Mouse (Mus musculus): ENCODE measurements around the gene Lrp1. TPM values are rescaled to one million over a fixed set of nuclear protein-coding genes. Genes with fewer than 3 reads are reported as not detected.
A peak's percentile ranks its signal among the peaks of the same experiment; 100 is the strongest.
"Not testable (repeated sequence)": the region's sequence is repeated elsewhere in the genome, so short reads cannot be mapped to it uniquely, and the experiment has no call there.

Gene Lrp1
- polyA plus RNA-seq, 1 experiment from 2014 or later: 109 TPM

GRCm38 (mm10) chr10:127664891-127665290, 43.9 kb upstream of the Lrp1 start:
- no peak overlapping the region for H3K4me3 ChIP-seq (ENCODE audit: low read length)
- no peaks in the 10 kb centered on the region for H3K36me3 ChIP-seq (ENCODE audit: control insufficient read depth, insufficient read depth, low read length)
- WGBS: 14% methylated on average over 13 of the region's 13 CpGs
- H3K9me3 ChIP-seq (ENCODE audit: control insufficient read depth, low read length): no peaks in the 10 kb centered on the region
- H3K4me1 ChIP-seq (ENCODE audit: control insufficient read depth, insufficient read depth, low read depth, low read length): peaks cover 28% of the 10 kb centered on the region
- no peak overlapping the region for H3K27ac ChIP-seq (ENCODE audit: low read depth, low read length)
- no peak for ATAC-seq
- no peak overlapping the region for H3K9ac ChIP-seq (ENCODE audit: low read depth, low read length)
- peaks cover 44% of the 10 kb centered on the region for H3K27me3 ChIP-seq (replicated peaks; ENCODE audit: control insufficient read depth, insufficient read depth, low read length)
- H3K4me2 ChIP-seq (ENCODE audit: low read length): peak overlapping the region; percentile 96

- peaks cover 46% of the 10 kb centered on the region for H3K27me3 ChIP-seq (replicated peaks; ENCODE audit: control insufficient read depth, insufficient read depth, low read length)
- WGBS: 14% methylated on average over 16 of the region's 16 CpGs
- H3K9me3 ChIP-seq (ENCODE audit: control insufficient read depth, low read length): no peaks in the 10 kb centered on the region
- no peaks in the 10 kb centered on the region for H3K36me3 ChIP-seq (ENCODE audit: control insufficient read depth, insufficient read depth, low read length)
- H3K9ac ChIP-seq (ENCODE audit: low read depth, low read length): no peak overlapping the region
- peaks cover 28% of the 10 kb centered on the region for H3K4me1 ChIP-seq (ENCODE audit: control insufficient read depth, insufficient read depth, low read depth, low read length)
- no peak overlapping the region for H3K4me3 ChIP-seq (ENCODE audit: low read length)
- H3K4me2 ChIP-seq (ENCODE audit: low read length): no peak overlapping the region
- no peak overlapping the region for H3K27ac ChIP-seq (ENCODE audit: low read depth, low read length)
- ATAC-seq: no peak
Measured at GRCm38 (mm10) chr10:127664166-127664565, 43.2 kb upstream of the Lrp1 start.

GRCm38 (mm10) chr10:127663590-127663989, 42.6 kb upstream of the Lrp1 start:
- H3K4me1 ChIP-seq (ENCODE audit: control insufficient read depth, insufficient read depth, low read depth, low read length): peaks cover 28% of the 10 kb centered on the region
- ATAC-seq: no peak
- no peaks in the 10 kb centered on the region for H3K36me3 ChIP-seq (ENCODE audit: control insufficient read depth, insufficient read depth, low read length)
- H3K9ac ChIP-seq (ENCODE audit: low read depth, low read length): no peak overlapping the region
- no peak overlapping the region for H3K4me2 ChIP-seq (ENCODE audit: low read length)
- no peaks in the 10 kb centered on the region for H3K9me3 ChIP-seq (ENCODE audit: control insufficient read depth, low read length)
- WGBS: 22% methylated on average over 5 of the region's 5 CpGs
- no peak overlapping the region for H3K27ac ChIP-seq (ENCODE audit: low read depth, low read length)
- H3K4me3 ChIP-seq (ENCODE audit: low read length): no peak overlapping the region
- peaks cover 46% of the 10 kb centered on the region for H3K27me3 ChIP-seq (replicated peaks; ENCODE audit: control insufficient read depth, insufficient read depth, low read length)

DNA sequence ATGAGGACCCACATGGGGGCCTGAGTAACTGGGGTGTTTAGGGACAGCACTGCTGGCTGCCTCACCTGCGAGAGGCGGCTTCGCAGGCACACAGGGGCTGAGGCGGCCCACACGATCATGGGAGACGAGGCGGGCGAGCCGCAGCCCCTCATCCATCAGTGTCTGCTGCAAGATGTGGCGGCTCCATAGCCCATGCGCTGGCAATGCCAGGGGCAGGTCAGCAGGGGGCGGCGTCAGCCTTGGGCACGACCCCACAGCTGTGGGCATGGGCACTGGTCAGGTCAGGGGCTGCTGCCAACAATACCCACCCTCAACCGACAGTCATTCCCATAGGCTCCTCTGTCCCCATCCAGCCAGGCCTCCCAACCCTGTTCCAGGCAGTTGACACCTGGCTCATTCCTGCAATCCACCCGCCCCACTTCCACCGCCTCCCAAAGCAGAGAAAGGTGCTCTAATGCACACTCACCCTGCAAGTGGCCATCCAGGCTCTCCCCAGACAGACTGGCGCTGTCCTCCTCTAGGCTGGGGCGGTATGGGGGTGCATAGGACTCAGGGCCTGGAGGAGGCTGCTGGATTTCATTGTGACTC, 41.8 kb upstream of the Lrp1 start:
- peaks cover 46% of the 10 kb centered on the region for H3K27me3 ChIP-seq (replicated peaks; ENCODE audit: control insufficient read depth, insufficient read depth, low read length)
- no peaks in the 10 kb centered on the region for H3K36me3 ChIP-seq (ENCODE audit: control insufficient read depth, insufficient read depth, low read length)
- H3K4me3 ChIP-seq (ENCODE audit: low read length): peak overlapping the region; percentile 1; the same call in 1 of the 2 replicates
- H3K9ac ChIP-seq (ENCODE audit: low read depth, low read length): no peak overlapping the region; the same call in 1 of the 2 replicates
- H3K4me2 ChIP-seq (ENCODE audit: low read length): peak overlapping the region; percentile 51
- peaks cover 22% of the 10 kb centered on the region for H3K4me1 ChIP-seq (ENCODE audit: control insufficient read depth, insufficient read depth, low read depth, low read length)
- H3K27ac ChIP-seq (ENCODE audit: low read depth, low read length): no peak overlapping the region
- WGBS: 16% methylated on average over 19 of the region's 19 CpGs
- ATAC-seq: no peak
- H3K9me3 ChIP-seq (ENCODE audit: control insufficient read depth, low read length): no peaks in the 10 kb centered on the region

GRCm38 (mm10) chr10:127661915-127662663, 41.1 kb upstream of the Lrp1 start:
- 6% methylated on average over 15 of the region's 16 CpGs for WGBS
- Histone ChIP-seq H3K36me3 (ENCODE audit: control insufficient read depth, insufficient read depth, low read length) (no peaks in the 10 kb centered on the region), H3K9me3 (ENCODE audit: control insufficient read depth, low read length) (no peaks in the 10 kb centered on the region), H3K4me3 (ENCODE audit: low read length) (peak overlapping the region; percentile 29), H3K27ac (ENCODE audit: low read depth, low read length) (0 out of 2 replicates have a peak overlapping the region, but pooled peaks have one; percentile 32), H3K4me2 (ENCODE audit: low read length) (peak overlapping the region; percentile 51), H3K4me1 (ENCODE audit: control insufficient read depth, insufficient read depth, low read depth, low read length) (peaks cover 22% of the 10 kb centered on the region), H3K27me3 (replicated peaks; ENCODE audit: control insufficient read depth, insufficient read depth, low read length) (peaks cover 46% of the 10 kb centered on the region), H3K9ac (ENCODE audit: low read depth, low read length) (peak overlapping the region; percentile 42)
- ATAC-seq: peak; percentile 29; the same call in 1 of the 2 replicates

- H3K27ac ChIP-seq (ENCODE audit: low read depth, low read length): no peak overlapping the region
- no peaks in the 10 kb centered on the region for H3K36me3 ChIP-seq (ENCODE audit: control insufficient read depth, insufficient read depth, low read length)
- H3K9ac ChIP-seq (ENCODE audit: low read depth, low read length): peak overlapping the region; percentile 42
- peaks cover 43% of the 10 kb centered on the region for H3K27me3 ChIP-seq (replicated peaks; ENCODE audit: control insufficient read depth, insufficient read depth, low read length)
- WGBS: 15% methylated on average over 10 of the region's 14 CpGs
- peaks cover 16% of the 10 kb centered on the region for H3K4me1 ChIP-seq (ENCODE audit: control insufficient read depth, insufficient read depth, low read depth, low read length)
- no peak for ATAC-seq
- peak overlapping the region; percentile 29; the same call in 1 of the 2 replicates for H3K4me3 ChIP-seq (ENCODE audit: low read length)
- H3K9me3 ChIP-seq (ENCODE audit: control insufficient read depth, low read length): no peaks in the 10 kb centered on the region
- H3K4me2 ChIP-seq (ENCODE audit: low read length): peak overlapping the region; percentile 51
Measured at GRCm38 (mm10) chr10:127661291-127661914, 40.5 kb upstream of the Lrp1 start.

DNA sequence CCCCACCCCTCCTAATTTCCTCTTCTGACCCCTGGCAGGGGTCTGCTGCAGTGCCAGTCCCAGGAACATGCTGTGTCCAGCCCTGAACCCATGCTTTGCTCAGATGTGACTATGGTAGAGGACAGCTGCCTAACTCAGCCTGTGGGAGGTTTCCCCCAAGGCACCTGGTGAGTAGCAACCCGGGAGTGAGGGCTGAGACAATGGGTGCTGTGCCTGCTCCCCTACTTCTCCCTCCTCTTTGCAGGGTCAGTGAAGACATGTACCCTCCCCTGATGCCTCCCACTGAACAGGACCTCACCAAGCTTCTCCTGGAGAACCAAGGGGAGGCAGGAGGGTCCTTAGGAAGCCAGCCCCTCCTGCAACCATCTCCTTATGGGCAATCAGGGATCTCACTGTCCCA, 38.6 kb upstream of the Lrp1 start:
- H3K27ac ChIP-seq (ENCODE audit: low read depth, low read length): no peak overlapping the region
- 64% methylated on average over 1 of the region's 1 CpGs for WGBS
- no peaks in the 10 kb centered on the region for H3K36me3 ChIP-seq (ENCODE audit: control insufficient read depth, insufficient read depth, low read length)
- H3K9me3 ChIP-seq (ENCODE audit: control insufficient read depth, low read length): no peaks in the 10 kb centered on the region
- ATAC-seq: no peak
- no peak overlapping the region for H3K9ac ChIP-seq (ENCODE audit: low read depth, low read length)
- no peak overlapping the region for H3K4me3 ChIP-seq (ENCODE audit: low read length)
- peaks cover 31% of the 10 kb centered on the region for H3K27me3 ChIP-seq (replicated peaks; ENCODE audit: control insufficient read depth, insufficient read depth, low read length)
- peaks cover 13% of the 10 kb centered on the region for H3K4me1 ChIP-seq (ENCODE audit: control insufficient read depth, insufficient read depth, low read depth, low read length)
- no peak overlapping the region for H3K4me2 ChIP-seq (ENCODE audit: low read length)

DNA sequence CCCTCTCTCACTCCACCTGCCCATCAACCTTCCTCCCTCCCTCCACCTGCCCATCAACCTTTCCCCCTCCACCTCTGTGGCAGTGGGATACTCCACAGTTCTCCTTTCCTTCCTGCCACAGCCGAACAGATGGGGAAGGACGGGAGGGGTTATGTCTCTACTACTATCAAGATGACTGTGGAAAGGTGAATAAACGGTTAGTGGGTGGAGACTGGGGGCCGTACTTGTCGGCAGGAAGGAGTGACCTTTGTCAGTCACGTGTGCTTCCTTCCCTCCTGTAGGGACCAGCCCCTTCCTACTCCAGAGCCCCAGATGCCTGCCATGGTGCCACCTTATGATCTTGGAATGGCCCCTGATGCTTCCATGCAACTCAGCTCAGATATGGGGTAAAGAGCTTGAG, 37.1 kb upstream of the Lrp1 start:
- Histone ChIP-seq H3K9ac (ENCODE audit: low read depth, low read length) (no peak overlapping the region), H3K4me1 (ENCODE audit: control insufficient read depth, insufficient read depth, low read depth, low read length) (peaks cover 13% of the 10 kb centered on the region), H3K9me3 (ENCODE audit: control insufficient read depth, low read length) (no peaks in the 10 kb centered on the region), H3K36me3 (ENCODE audit: control insufficient read depth, insufficient read depth, low read length) (no peaks in the 10 kb centered on the region), H3K27ac (ENCODE audit: low read depth, low read length) (no peak overlapping the region), H3K27me3 (replicated peaks; ENCODE audit: control insufficient read depth, insufficient read depth, low read length) (peaks cover 18% of the 10 kb centered on the region), H3K4me2 (ENCODE audit: low read length) (no peak overlapping the region), H3K4me3 (ENCODE audit: low read length) (no peak overlapping the region)
- WGBS: 30% methylated on average over 6 of the region's 6 CpGs
- no peak for ATAC-seq

- peaks cover 16% of the 10 kb centered on the region for H3K27me3 ChIP-seq (replicated peaks; ENCODE audit: control insufficient read depth, insufficient read depth, low read length)
- H3K4me2 ChIP-seq (ENCODE audit: low read length); H3K9me3 ChIP-seq (ENCODE audit: control insufficient read depth, low read length); ATAC-seq; H3K9ac ChIP-seq (ENCODE audit: low read depth, low read length); H3K27ac ChIP-seq (ENCODE audit: low read depth, low read length); H3K36me3 ChIP-seq (ENCODE audit: control insufficient read depth, insufficient read depth, low read length); H3K4me3 ChIP-seq (ENCODE audit: low read length): not testable (repeated sequence)
- WGBS: 59% methylated on average over 6 of the region's 6 CpGs
- H3K4me1 ChIP-seq (ENCODE audit: control insufficient read depth, insufficient read depth, low read depth, low read length): peaks cover 12% of the 10 kb centered on the region
Measured at GRCm38 (mm10) chr10:127657617-127658016, 36.7 kb upstream of the Lrp1 start.

Data from hindbrain, embryonic 16.5 days (tissue).